Mouse (Mus musculus) frontal cortex, postnatal 14 days (tissue): ENCODE results near the gene Mcm2.
A peak's percentile ranks its signal among the peaks of the same experiment; 100 is the strongest.

Experiments
- DNase-seq, 2 experiments: peaks; one replicate each; pipeline ENCODE4 v3.0.0; 2022; ENCODE audit warnings: low spot score in 2 of 2

Gene Mcm2

GRCm38 (mm10) chr6:88898534-88899048 is at the start of gene Mcm2:
Gene Mcm2 (minus strand): TSS chr6:88898780.
- peak; percentile 87 to 90 for DNase-seq

DNA sequence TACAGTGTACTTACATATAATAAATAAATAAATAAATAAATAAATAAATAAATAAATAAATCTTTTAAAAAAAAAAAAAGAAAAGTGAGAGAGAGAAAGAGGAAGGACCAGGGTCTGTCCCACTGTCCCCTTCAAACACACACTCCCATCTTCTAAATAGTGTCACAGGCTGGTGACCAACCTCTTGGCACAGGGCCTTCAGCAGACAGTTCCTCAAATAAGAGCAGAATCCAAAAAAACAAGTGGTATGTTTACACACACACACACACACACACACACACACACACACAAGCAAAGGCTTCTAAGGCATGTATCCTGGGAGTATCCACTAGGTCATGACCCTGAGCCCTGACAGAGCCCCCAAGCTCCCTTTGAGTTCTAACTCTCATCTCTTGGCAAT is 49.2 kb upstream of the Mcm2 start:
- DNase-seq, result no peak

GRCm38 (mm10) chr6:88946442-88946841 is 47.9 kb upstream of the Mcm2 start:
- peak in 1 of 2 experiments; percentile 2 for DNase-seq

- DNase-seq, result peak in 1 of 2 experiments; percentile 2
Measured at GRCm38 (mm10) chr6:88943666-88944065, 45.1 kb upstream of the Mcm2 start.

DNA sequence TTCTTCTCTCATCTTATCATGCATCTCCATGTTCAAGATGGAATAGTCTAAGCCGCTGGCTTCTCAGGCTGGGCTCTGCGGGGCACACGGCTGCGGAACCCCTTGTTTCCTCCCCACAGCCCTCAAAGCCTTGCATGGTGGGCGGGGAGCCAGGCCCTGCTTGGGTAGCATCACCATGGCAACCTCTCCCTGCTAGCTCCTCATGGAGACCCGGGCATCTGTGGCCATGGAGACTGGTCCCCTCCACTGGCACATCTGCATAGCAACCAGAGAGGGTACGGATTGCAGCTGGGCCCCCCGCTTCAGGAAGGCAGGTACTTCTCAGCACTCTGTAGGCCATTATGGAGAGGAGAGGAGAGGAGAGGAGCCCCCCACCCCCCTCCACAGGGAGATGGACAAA is 44.0 kb upstream of the Mcm2 start:
- DNase-seq, result peak in 1 of 2 experiments; percentile 65

- DNase-seq, result peak in 1 of 2 experiments; percentile 3
Measured at GRCm38 (mm10) chr6:88941628-88942027, 43.0 kb upstream of the Mcm2 start.

GRCm38 (mm10) chr6:88940090-88940916 is 41.7 kb upstream of the Mcm2 start:
- peak in 1 of 2 experiments; percentile 19 for DNase-seq

- peak in 1 of 2 experiments; percentile 46 for DNase-seq
Measured at GRCm38 (mm10) chr6:88939281-88940089, 40.9 kb upstream of the Mcm2 start.

DNA sequence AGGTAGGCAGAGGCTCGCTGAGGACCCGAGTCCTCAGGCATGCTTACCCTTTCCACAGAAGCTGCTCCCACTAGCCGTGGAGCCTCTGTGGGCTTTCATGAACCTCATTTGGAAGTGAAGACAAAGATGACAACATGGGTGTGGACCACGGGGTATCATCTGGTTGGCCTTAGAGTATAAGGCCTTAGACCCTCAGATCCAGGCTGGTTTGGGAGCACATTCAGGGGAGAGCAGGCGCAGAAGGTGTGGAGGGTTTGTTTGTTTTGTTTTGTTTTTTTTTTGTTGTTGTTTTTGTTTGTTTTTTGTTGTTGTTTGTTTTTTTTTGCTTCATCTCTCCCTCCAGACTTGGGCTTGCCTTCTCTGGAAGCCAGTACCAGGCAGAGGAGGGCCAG is 40.1 kb upstream of the Mcm2 start:
- DNase-seq, result peak in 1 of 2 experiments; percentile 2

GRCm38 (mm10) chr6:88937971-88938663 is 39.5 kb upstream of the Mcm2 start:
- DNase-seq, result peak in 1 of 2 experiments; percentile 24

DNA sequence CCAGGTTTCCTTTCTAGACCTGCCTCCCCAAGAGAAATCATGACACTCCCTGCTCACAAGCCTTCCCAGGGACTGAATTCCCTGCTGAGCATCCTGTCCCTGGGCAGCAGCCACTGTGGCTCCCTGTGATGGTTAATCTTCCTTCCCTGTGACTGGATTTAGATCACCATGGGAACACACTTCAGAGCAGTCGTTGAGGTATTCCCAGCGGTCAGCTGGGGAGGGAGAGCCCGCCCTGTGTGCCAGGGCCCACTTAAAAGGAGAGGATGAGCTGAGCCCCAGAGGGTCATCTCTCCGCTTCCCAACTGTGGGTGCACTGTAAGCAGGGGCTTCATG is 38.6 kb upstream of the Mcm2 start:
- DNase-seq, result no peak

- peak in 1 of 2 experiments; percentile 11 for DNase-seq
Measured at GRCm38 (mm10) chr6:88936342-88937213, 38.0 kb upstream of the Mcm2 start.

DNA sequence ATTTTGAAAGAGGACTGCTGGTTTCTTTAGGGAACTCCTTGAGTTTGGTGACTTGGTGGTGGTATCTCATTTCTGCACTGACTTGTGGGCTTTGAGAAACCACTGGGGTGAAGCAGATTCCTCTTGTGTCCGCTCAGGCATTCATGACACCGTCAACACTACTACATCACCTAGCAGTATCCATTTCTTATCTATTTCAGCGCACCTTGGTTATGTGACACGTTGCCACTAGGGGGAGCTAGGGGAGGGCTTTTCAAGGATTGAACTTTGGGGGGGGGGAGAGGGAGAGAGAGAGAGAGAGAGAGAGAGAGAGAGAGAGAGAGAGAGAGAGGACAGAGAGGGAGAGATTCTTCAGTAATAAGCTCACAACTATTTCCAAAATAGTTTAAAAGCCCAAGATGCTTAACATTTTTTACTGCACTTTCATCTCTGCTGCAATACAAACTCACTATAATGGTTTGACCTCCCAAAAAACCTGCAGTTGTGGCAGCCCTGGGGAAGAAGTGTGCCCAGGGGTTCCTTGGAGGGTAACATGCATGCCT is 37.2 kb upstream of the Mcm2 start:
- DNase-seq, result peak in 1 of 2 experiments; percentile 15

DNA sequence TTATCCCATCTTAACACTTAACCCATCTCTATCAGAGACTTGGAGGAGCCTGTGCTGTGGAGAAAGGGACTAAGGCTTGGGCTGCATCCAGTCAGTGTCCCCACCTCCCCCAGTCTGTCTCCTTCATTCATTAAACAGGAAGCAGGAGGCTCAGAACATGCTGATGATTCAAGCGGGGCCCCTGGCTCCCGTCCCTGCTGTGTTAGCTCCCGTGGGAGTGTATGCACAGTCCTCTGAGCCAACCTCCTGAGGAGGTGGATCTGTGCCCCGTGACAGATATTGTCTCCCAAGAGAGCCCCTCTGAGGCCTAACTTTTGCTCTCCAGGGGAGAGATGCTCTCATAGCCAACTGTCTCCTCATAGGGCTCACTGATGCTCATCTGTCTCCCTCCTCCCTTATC is 36.2 kb upstream of the Mcm2 start:
- peak in 1 of 2 experiments; percentile 39 for DNase-seq

- DNase-seq, result peak in 1 of 2 experiments; percentile 1
Measured at GRCm38 (mm10) chr6:88934132-88934531, 35.6 kb upstream of the Mcm2 start.

DNA sequence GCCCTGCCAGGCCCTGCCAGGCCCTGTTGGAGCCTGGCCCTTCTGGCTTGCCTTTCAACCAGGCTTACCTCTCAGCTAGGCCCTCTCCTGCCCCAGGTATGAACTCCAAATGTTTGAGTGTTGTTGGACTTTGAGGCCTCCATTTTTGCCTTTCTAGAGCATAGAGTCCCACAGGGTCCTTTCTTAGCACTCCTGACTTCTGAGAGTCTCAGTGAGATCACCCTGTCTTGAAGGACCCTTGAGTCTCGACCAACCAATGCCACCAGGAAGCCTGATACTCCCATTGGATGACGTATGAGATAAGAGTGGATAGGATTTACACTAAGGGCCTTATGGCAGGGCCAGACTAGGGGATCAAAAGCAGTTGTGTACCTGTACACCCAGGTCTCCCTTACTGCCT is 32.9 kb upstream of the Mcm2 start:
- peak in 1 of 2 experiments; percentile 1 for DNase-seq

GRCm38 (mm10) chr6:88930049-88930448 is 31.5 kb upstream of the Mcm2 start:
- DNase-seq, result no peak

GRCm38 (mm10) chr6:88929451-88929850 is 30.9 kb upstream of the Mcm2 start:
- no peak for DNase-seq

GRCm38 (mm10) chr6:88928576-88928975 is 30.0 kb upstream of the Mcm2 start:
- DNase-seq, result no peak

- DNase-seq, result no peak
Measured at GRCm38 (mm10) chr6:88928026-88928425, 29.4 kb upstream of the Mcm2 start.

DNA sequence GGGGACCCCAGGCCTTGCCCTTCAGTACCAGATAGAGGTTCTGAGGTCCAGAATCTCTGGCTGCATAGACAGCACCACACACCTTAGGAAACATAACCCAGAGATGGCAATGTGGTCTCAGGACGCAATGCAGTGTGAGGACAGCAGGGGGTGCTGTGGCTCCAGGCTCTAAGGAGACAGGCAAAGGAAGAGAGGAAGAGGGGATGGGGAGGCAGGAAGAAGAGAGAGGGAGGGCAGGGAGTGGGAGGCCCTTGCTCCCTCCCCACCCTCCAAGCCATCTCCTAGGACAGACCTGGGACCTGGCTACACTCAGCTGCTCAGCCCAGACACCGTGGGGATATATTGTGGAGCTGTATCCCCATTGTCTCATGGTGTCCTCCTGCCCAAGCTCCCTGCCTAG is 29.0 kb upstream of the Mcm2 start:
- DNase-seq, result peak; percentile 68 to 84
